Mouse (Mus musculus): ENCODE measurements around the gene Mrps5. TPM values are rescaled to one million over a fixed set of nuclear protein-coding genes. Genes with fewer than 3 reads are reported as not detected.
"Not testable (repeated sequence)": the region's sequence is repeated elsewhere in the genome, so short reads cannot be mapped to it uniquely, and the experiment has no call there.

The Mrps5 gene
- polyA plus RNA-seq, 1 experiment from 2014 or later = 123 TPM

GRCm38 (mm10) chr2:127573322-127573721, 13.7 kb upstream of the Mrps5 start:
- Histone ChIP-seq H3K4me1 (no peaks in the 10 kb centered on the region), H3K9me3 (peaks cover 8% of the 10 kb centered on the region), H3K9ac (no peak overlapping the region), H3K4me2 (no peak overlapping the region), H3K36me3 (peaks cover 25% of the 10 kb centered on the region), H3K27ac (replicated peaks) (no peak overlapping the region), H3K27me3 (replicated peaks) (no peaks in the 10 kb centered on the region), H3K4me3 (no peak overlapping the region)
- 55% methylated on average over 1 of the region's 1 CpGs for WGBS
- no peak for ATAC-seq (ENCODE audit: extremely low read depth, insufficient number of reproducible peaks, low FRiP score, low TSS enrichment)

GRCm38 (mm10) chr2:127584436-127584858, 2.6 kb upstream of the Mrps5 start:
- no peak overlapping the region for H3K27ac ChIP-seq (replicated peaks)
- H3K4me2 ChIP-seq = peak overlapping the region; percentile 75
- under 1% methylated on average over 24 of the region's 24 CpGs for WGBS
- H3K36me3 ChIP-seq = no peaks in the 10 kb centered on the region
- peak; percentile 66 for ATAC-seq (ENCODE audit: extremely low read depth, insufficient number of reproducible peaks, low FRiP score, low TSS enrichment)
- no peaks in the 10 kb centered on the region for H3K9me3 ChIP-seq
- peak overlapping the region; percentile 76 for H3K9ac ChIP-seq
- no peaks in the 10 kb centered on the region for H3K27me3 ChIP-seq (replicated peaks)
- H3K4me1 ChIP-seq = peaks cover 32% of the 10 kb centered on the region
- H3K4me3 ChIP-seq = peak overlapping the region; percentile 67

- Histone ChIP-seq H3K9ac (peak overlapping the region; percentile 92), H3K9me3 (no peaks in the 10 kb centered on the region), H3K36me3 (peaks cover 18% of the 10 kb centered on the region), H3K27ac (replicated peaks) (peak overlapping the region; percentile 81), H3K4me3 (peak overlapping the region; percentile 99), H3K27me3 (replicated peaks) (no peaks in the 10 kb centered on the region), H3K4me1 (peaks cover 39% of the 10 kb centered on the region), H3K4me2 (peak overlapping the region; percentile 76)
- WGBS = under 1% methylated on average over 22 of the region's 22 CpGs
- no peak for ATAC-seq (ENCODE audit: extremely low read depth, insufficient number of reproducible peaks, low FRiP score, low TSS enrichment)
Observed at GRCm38 (mm10) chr2:127587514-127587844, 457 bp downstream of the Mrps5 start.

DNA sequence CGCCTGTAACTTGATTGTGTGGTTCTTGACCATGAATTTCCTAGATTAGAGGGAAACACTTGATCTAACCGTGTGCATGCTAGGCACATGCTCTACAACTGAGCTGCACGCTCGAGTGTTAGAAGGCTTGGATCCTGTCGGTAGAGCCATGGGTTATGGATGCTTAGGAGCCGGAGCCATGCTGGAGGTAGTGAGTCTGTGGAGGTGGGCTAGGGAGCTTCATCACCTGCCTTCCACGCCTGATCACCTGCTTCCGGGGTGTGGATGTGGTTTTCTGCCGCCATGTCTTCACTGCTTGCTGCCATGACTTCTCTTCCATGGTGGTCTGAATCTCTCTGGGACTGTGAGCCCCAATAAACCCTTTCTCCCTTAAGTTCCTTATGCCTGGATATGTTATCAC, 1.9 kb downstream of the Mrps5 start:
- 86% methylated on average over 9 of the region's 9 CpGs for whole genome bisulfite sequencing
- H3K4me1 ChIP-seq = peaks cover 35% of the 10 kb centered on the region
- H3K36me3 ChIP-seq = peaks cover 32% of the 10 kb centered on the region
- ATAC-seq (ENCODE audit: extremely low read depth, insufficient number of reproducible peaks, low FRiP score, low TSS enrichment) = no peak
- H3K27ac ChIP-seq (replicated peaks) = no peak overlapping the region
- H3K9ac ChIP-seq = 0 out of 2 replicates have a peak overlapping the region, but pooled peaks have one; percentile 3
- no peak overlapping the region for H3K4me2 ChIP-seq
- H3K9me3 ChIP-seq = no peaks in the 10 kb centered on the region
- H3K4me3 ChIP-seq = no peak overlapping the region
- no peaks in the 10 kb centered on the region for H3K27me3 ChIP-seq (replicated peaks)

- WGBS = 71% methylated on average over 15 of the region's 15 CpGs
- Histone ChIP-seq H3K4me2 (peak overlapping the region; percentile 33), H3K9ac (no peak overlapping the region)
Observed at GRCm38 (mm10) chr2:127590204-127590603, 3.2 kb downstream of the Mrps5 start.

GRCm38 (mm10) chr2:127590840-127591239, 3.8 kb downstream of the Mrps5 start:
- no peak for ATAC-seq (ENCODE audit: extremely low read depth, insufficient number of reproducible peaks, low FRiP score, low TSS enrichment)
- peak overlapping the region; percentile 33 for H3K4me2 ChIP-seq
- no peaks in the 10 kb centered on the region for H3K27me3 ChIP-seq (replicated peaks)
- H3K4me3 ChIP-seq = peak overlapping the region; percentile 3; the same call in 1 of the 2 replicates
- peaks cover 52% of the 10 kb centered on the region for H3K36me3 ChIP-seq
- H3K27ac ChIP-seq (replicated peaks) = peak overlapping the region; percentile 36; the same call in 1 of the 2 replicates
- H3K4me1 ChIP-seq = peaks cover 29% of the 10 kb centered on the region
- WGBS = 70% methylated on average over 4 of the region's 4 CpGs
- no peaks in the 10 kb centered on the region for H3K9me3 ChIP-seq
- no peak overlapping the region for H3K9ac ChIP-seq

More at GRCm38 (mm10) chr2:127590204-127590603, 3.2 kb downstream of the Mrps5 start:
- no peaks in the 10 kb centered on the region for H3K9me3 ChIP-seq
- H3K27ac ChIP-seq (replicated peaks) = peak overlapping the region; percentile 36; the same call in 1 of the 2 replicates
- H3K4me1 ChIP-seq = peaks cover 29% of the 10 kb centered on the region
- no peaks in the 10 kb centered on the region for H3K27me3 ChIP-seq (replicated peaks)
- peaks cover 45% of the 10 kb centered on the region for H3K36me3 ChIP-seq
- no peak for ATAC-seq (ENCODE audit: extremely low read depth, insufficient number of reproducible peaks, low FRiP score, low TSS enrichment)
- H3K4me3 ChIP-seq = peak overlapping the region; percentile 3; the same call in 1 of the 2 replicates

- not testable (repeated sequence) for ATAC-seq (ENCODE audit: extremely low read depth, insufficient number of reproducible peaks, low FRiP score, low TSS enrichment); H3K4me3 ChIP-seq; H3K27ac ChIP-seq (replicated peaks); H3K9ac ChIP-seq; H3K27me3 ChIP-seq (replicated peaks); H3K4me2 ChIP-seq; H3K9me3 ChIP-seq; H3K4me1 ChIP-seq
- WGBS = 47% methylated on average over 6 of the region's 8 CpGs
- peaks cover 78% of the 10 kb centered on the region for H3K36me3 ChIP-seq
Observed at GRCm38 (mm10) chr2:127603383-127603782, 16.4 kb downstream of the Mrps5 start.

DNA sequence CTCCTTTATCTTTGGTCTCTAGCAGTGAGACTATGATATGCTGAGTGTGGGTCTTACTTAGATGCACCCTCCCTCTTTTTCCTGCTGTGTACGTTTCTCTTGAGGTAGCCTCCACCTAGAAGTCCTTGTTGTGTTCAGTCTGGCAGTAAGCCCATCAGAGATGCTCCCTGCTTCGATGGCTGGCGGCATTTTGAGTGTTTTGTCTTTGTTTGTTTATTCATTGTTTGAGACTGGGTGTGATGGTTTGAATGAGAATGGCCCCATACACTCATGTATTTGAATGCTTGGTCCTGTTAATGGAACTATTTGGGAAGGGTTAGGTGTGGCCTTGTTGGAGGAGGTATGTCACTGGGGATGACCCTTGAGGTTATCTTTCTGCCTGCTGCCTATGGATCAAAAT, 18.2 kb downstream of the Mrps5 start:
- H3K9me3 ChIP-seq = no peaks in the 10 kb centered on the region
- peaks cover 12% of the 10 kb centered on the region for H3K4me1 ChIP-seq
- H3K36me3 ChIP-seq = peaks cover 60% of the 10 kb centered on the region

DNA sequence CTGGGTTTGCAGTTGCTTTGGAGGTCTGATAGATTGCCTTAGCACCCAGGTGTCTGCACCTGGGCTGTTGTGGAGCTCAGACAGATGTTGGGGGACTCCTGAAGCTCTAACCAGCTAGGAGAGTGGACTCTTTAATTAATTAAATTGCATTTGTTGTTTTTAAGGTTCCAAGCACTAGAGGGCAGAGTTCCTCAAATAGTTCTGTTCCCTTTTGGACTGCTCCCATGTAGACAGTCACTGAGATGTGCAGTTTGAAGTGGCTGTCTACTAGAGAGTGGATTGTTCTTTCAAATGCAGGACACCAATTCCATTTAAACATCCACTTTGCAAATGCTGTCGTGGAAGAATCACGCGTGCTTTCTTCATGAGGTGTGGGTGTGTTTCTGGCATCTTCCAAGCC, 21.2 kb downstream of the Mrps5 start:
- Histone ChIP-seq H3K36me3 (peaks cover 29% of the 10 kb centered on the region), H3K27ac (replicated peaks) (no peak overlapping the region), H3K4me3 (no peak overlapping the region), H3K27me3 (replicated peaks) (no peaks in the 10 kb centered on the region), H3K4me2 (no peak overlapping the region), H3K9ac (0 out of 2 replicates have a peak overlapping the region, but pooled peaks have one; percentile 33), H3K9me3 (no peaks in the 10 kb centered on the region), H3K4me1 (peaks cover 12% of the 10 kb centered on the region)
- WGBS = 52% methylated on average over 3 of the region's 3 CpGs
- ATAC-seq (ENCODE audit: extremely low read depth, insufficient number of reproducible peaks, low FRiP score, low TSS enrichment) = no peak

More for the DNA sequence above, 18.2 kb downstream of the Mrps5 start:
- ATAC-seq (ENCODE audit: extremely low read depth, insufficient number of reproducible peaks, low FRiP score, low TSS enrichment) = no peak
- no peaks in the 10 kb centered on the region for H3K27me3 ChIP-seq (replicated peaks)
- no peak overlapping the region for H3K9ac ChIP-seq
- 90% methylated on average over 3 of the region's 3 CpGs for WGBS
- no peak overlapping the region for H3K4me3 ChIP-seq
- no peak overlapping the region for H3K27ac ChIP-seq (replicated peaks)
- no peak overlapping the region for H3K4me2 ChIP-seq

GRCm38 (mm10) chr2:127608986-127609385, 22.0 kb downstream of the Mrps5 start:
- WGBS = 10% methylated on average over 5 of the region's 5 CpGs
- no peaks in the 10 kb centered on the region for H3K9me3 ChIP-seq
- H3K9ac ChIP-seq = no peak overlapping the region
- no peak overlapping the region for H3K27ac ChIP-seq (replicated peaks)
- H3K4me3 ChIP-seq = no peak overlapping the region
- H3K4me2 ChIP-seq = peak overlapping the region; percentile 0; the same call in 1 of the 2 replicates
- H3K36me3 ChIP-seq = peaks cover 24% of the 10 kb centered on the region
- H3K4me1 ChIP-seq = peaks cover 12% of the 10 kb centered on the region
- H3K27me3 ChIP-seq (replicated peaks) = no peaks in the 10 kb centered on the region
- ATAC-seq (ENCODE audit: extremely low read depth, insufficient number of reproducible peaks, low FRiP score, low TSS enrichment) = no peak

- no peak for ATAC-seq (ENCODE audit: extremely low read depth, insufficient number of reproducible peaks, low FRiP score, low TSS enrichment)
- Histone ChIP-seq H3K36me3 (peaks cover under 1% of the 10 kb centered on the region; the same call in 1 of the 2 replicates), H3K9ac (no peak overlapping the region), H3K4me3 (no peak overlapping the region), H3K27me3 (replicated peaks) (no peaks in the 10 kb centered on the region), H3K9me3 (no peaks in the 10 kb centered on the region), H3K4me1 (peaks cover 12% of the 10 kb centered on the region), H3K4me2 (no peak overlapping the region), H3K27ac (replicated peaks) (no peak overlapping the region)
- 60% methylated on average over 4 of the region's 4 CpGs for WGBS
Observed at GRCm38 (mm10) chr2:127611386-127611785, 24.4 kb downstream of the Mrps5 start.

DNA sequence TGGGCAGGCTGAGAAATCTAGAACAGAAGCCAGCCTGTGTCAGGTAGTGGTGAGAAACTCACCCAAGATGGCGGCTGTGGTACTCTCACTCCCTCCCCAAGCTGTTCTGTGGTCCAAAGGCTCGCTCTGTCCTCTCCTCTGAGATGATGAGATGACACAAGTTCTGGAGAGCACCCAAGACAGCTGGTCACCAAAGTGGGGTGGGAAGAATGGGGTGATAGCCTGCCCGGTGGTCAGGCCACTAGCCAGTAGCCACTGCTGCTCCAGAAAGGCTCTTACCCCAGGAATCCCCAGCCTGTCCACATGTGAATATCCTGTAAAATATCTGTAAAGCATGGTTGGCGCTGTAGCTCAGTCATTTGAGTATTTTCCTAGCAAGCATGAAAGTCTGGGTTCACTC, 25.3 kb downstream of the Mrps5 start:
- WGBS = 85% methylated on average over 4 of the region's 4 CpGs

More for the DNA sequence above, 25.3 kb downstream of the Mrps5 start:
- Histone ChIP-seq H3K27me3 (replicated peaks) (no peaks in the 10 kb centered on the region), H3K27ac (replicated peaks) (no peak overlapping the region), H3K9me3 (no peaks in the 10 kb centered on the region), H3K4me2 (no peak overlapping the region), H3K9ac (no peak overlapping the region), H3K4me3 (no peak overlapping the region), H3K4me1 (peaks cover 13% of the 10 kb centered on the region), H3K36me3 (no peaks in the 10 kb centered on the region)
- no peak for ATAC-seq (ENCODE audit: extremely low read depth, insufficient number of reproducible peaks, low FRiP score, low TSS enrichment)
